Mouse (Mus musculus): ENCODE measurements at regions not wholly inside any gene's neighbourhood (a gene's known extent, or its start where the extent isn't known, plus 50 kb on each side); places are given as distances from the start of the nearest gene placed in this dataset.

DNA sequence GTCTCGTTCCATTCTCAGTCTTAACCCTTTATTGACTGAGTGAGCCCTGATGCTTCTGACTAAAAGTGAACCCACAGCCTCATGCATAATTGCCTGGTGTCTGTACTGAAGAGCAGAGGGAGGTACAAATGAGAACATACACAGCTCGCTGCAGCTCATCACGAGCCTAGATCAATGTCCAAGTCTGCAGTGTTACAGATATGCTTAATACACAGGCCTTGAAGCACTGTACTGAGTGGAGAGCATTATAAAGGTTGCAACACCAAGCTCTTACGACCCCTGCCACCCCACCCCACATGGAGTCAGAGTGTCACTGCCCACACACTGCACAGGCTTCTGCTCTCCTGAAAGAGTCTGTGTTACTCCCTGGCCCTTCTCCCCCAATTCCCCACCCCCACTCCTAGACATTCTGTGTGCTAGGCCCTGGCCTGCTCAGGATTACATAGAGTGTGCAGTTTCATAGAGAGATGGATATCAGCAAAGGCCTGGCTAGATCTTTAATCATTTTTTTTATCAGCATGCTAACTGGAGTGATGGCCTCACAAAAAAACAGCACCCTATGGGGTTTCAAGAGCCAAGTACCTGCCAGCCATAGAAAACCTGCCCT, 108.5 kb upstream of the Gm12830 start:
- Histone ChIP-seq H3K27ac (ENCODE audit: low read length) (no peak overlapping the region), H3K4me3 (ENCODE audit: low read length) (no peak overlapping the region), H3K36me3 (ENCODE audit: insufficient read depth, low read length) (no peaks in the 10 kb centered on the region), H3K9me3 (ENCODE audit: low read length) (peaks cover 5% of the 10 kb centered on the region; the same call in 1 of the 2 replicates), H3K4me2 (replicated peaks; ENCODE audit: low read depth, low read length) (no peak overlapping the region), H3K4me1 (ENCODE audit: insufficient read depth, low read length) (peaks cover 24% of the 10 kb centered on the region), H3K27me3 (ENCODE audit: insufficient read depth, low read length) (peaks cover 3% of the 10 kb centered on the region), H3K9ac (replicated peaks; ENCODE audit: low read length) (no peak overlapping the region)
- 54% methylated on average over 4 of the region's 4 CpGs for WGBS
- no peak for ATAC-seq (ENCODE audit: low FRiP score, low TSS enrichment)

DNA sequence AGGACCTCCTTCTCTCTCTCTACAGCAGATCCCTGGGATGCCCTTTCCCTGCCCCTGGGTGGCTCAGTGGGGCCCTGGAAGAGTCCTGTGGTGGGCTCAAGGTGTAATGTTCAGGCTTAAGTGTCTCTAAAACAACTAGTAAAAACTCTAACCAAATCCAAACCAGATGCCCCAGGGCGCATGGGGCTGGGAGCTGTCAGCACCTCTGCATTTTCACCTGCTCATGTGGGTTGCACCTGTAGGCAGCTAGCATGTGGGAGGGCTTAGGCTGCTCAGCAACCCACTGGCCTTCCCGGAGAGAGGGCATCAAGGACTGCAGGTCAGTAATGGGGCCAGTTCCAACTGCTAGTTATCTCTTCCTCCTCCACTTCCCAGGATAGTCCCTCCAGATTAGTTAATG, 104.8 kb upstream of the Gm12830 start:
- 68% methylated on average over 2 of the region's 2 CpGs for WGBS
- H3K4me1 ChIP-seq (ENCODE audit: insufficient read depth, low read length), result peaks cover 17% of the 10 kb centered on the region
- no peak for ATAC-seq (ENCODE audit: low FRiP score, low TSS enrichment)
- no peak overlapping the region for H3K4me3 ChIP-seq (ENCODE audit: low read length)
- no peak overlapping the region for H3K4me2 ChIP-seq (replicated peaks; ENCODE audit: low read depth, low read length)
- no peaks in the 10 kb centered on the region for H3K27me3 ChIP-seq (ENCODE audit: insufficient read depth, low read length)
- no peak overlapping the region for H3K9ac ChIP-seq (replicated peaks; ENCODE audit: low read length)
- no peak overlapping the region for H3K27ac ChIP-seq (ENCODE audit: low read length)
- H3K9me3 ChIP-seq (ENCODE audit: low read length), result peaks cover 9% of the 10 kb centered on the region; the same call in 1 of the 2 replicates
- no peaks in the 10 kb centered on the region for H3K36me3 ChIP-seq (ENCODE audit: insufficient read depth, low read length)

DNA sequence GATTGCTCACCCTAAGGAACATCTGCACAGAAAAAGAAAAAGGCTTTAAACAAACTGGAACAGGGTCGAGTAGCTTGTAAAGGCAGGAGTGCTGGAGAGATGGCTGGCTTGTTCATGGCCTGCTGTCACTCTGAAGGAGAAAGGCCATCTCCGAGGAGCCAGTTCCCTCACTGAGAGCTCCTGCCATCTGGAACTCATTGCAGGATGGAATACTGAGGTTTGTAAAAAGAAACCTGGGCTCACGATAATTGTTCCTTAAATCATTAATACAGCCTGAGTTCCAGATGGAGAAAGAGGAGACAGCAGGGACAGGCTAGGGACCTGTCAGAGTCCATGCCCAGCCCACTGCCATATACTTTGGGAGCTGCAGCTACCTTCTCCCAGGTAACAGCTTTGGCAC, 100.8 kb upstream of the Gm12830 start:
- Histone ChIP-seq H3K27ac (ENCODE audit: low read length) (no peak overlapping the region), H3K4me1 (ENCODE audit: insufficient read depth, low read length) (peaks cover 8% of the 10 kb centered on the region; the same call in 1 of the 2 replicates), H3K9ac (replicated peaks; ENCODE audit: low read length) (no peak overlapping the region), H3K9me3 (ENCODE audit: low read length) (peaks cover 9% of the 10 kb centered on the region; the same call in 1 of the 2 replicates), H3K4me2 (replicated peaks; ENCODE audit: low read depth, low read length) (no peak overlapping the region), H3K36me3 (ENCODE audit: insufficient read depth, low read length) (no peaks in the 10 kb centered on the region), H3K27me3 (ENCODE audit: insufficient read depth, low read length) (no peaks in the 10 kb centered on the region), H3K4me3 (ENCODE audit: low read length) (no peak overlapping the region)
- no peak for ATAC-seq (ENCODE audit: low FRiP score, low TSS enrichment)
- 30% methylated on average over 3 of the region's 3 CpGs for WGBS

DNA sequence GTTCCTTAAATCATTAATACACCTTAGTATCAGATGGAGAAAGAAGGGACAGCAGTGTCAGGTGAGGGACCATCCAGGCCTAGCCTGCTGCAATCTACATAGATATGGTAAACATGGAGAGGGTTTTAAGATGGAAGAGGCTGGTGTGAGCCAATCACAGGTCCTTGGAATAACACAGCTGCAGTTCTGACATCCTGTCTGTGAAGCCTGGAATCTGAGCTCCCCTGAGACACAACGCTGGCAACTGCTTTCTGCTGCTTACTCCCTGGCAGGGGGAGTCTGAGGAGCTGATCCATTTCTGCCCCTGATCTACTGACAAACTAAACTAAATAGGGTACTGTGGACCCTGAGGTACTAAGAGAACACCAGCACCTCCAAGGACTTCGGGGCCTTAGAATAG, 100.1 kb upstream of the Gm12830 start:
- Histone ChIP-seq H3K4me3 (ENCODE audit: low read length) (no peak overlapping the region), H3K27ac (ENCODE audit: low read length) (no peak overlapping the region), H3K27me3 (ENCODE audit: insufficient read depth, low read length) (no peaks in the 10 kb centered on the region), H3K4me2 (replicated peaks; ENCODE audit: low read depth, low read length) (no peak overlapping the region), H3K9me3 (ENCODE audit: low read length) (peaks cover 9% of the 10 kb centered on the region; the same call in 1 of the 2 replicates), H3K9ac (replicated peaks; ENCODE audit: low read length) (no peak overlapping the region), H3K36me3 (ENCODE audit: insufficient read depth, low read length) (no peaks in the 10 kb centered on the region), H3K4me1 (ENCODE audit: insufficient read depth, low read length) (peaks cover 8% of the 10 kb centered on the region; the same call in 1 of the 2 replicates)
- 38% methylated on average over 2 of the region's 2 CpGs for WGBS
- ATAC-seq (ENCODE audit: low FRiP score, low TSS enrichment), result no peak

DNA sequence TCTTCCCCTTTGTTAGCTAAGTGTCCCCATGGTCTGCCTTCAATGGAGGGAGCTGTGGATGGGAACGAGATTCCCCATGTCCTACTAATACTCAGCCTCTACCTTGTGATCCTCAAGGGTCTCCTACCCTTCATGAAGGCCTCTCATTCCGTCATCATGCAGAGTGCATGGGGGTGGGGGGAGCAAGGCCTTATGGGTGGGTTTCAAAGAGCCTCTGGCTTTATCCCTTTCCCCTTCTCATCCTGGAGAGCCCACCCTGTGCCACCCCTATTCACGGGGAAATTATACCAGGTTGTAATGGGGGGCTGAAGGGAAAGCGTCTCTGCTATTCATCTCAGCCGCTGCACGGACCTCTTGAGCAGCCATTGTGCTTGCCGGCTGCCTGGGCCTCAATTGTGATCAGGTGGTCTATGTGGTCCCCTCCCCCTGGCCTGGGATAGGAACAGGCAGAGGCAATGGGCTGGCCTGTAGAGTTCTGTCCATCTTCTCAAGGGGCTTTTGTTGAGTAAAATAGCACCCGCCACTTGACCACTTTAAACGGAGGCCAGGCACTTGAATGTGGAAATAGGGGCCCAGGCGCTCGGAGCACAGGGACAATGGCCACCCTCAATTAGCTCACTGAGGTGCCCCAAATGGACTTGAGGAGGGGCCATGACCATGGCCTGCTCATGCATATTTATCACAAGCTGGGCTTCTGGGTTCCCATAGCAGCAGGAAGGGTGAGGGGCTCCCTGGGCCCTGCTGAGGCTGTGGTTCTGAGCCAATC, 93.1 kb upstream of the Gm12830 start:
- Histone ChIP-seq H3K9ac (replicated peaks; ENCODE audit: low read length) (no peak overlapping the region), H3K27me3 (ENCODE audit: insufficient read depth, low read length) (no peaks in the 10 kb centered on the region), H3K4me3 (ENCODE audit: low read length) (no peak overlapping the region), H3K27ac (ENCODE audit: low read length) (no peak overlapping the region), H3K4me2 (replicated peaks; ENCODE audit: low read depth, low read length) (no peak overlapping the region), H3K36me3 (ENCODE audit: insufficient read depth, low read length) (no peaks in the 10 kb centered on the region), H3K4me1 (ENCODE audit: insufficient read depth, low read length) (no peaks in the 10 kb centered on the region), H3K9me3 (ENCODE audit: low read length) (no peaks in the 10 kb centered on the region)
- no peak for ATAC-seq (ENCODE audit: low FRiP score, low TSS enrichment)
- 94% methylated on average over 11 of the region's 11 CpGs for WGBS

DNA sequence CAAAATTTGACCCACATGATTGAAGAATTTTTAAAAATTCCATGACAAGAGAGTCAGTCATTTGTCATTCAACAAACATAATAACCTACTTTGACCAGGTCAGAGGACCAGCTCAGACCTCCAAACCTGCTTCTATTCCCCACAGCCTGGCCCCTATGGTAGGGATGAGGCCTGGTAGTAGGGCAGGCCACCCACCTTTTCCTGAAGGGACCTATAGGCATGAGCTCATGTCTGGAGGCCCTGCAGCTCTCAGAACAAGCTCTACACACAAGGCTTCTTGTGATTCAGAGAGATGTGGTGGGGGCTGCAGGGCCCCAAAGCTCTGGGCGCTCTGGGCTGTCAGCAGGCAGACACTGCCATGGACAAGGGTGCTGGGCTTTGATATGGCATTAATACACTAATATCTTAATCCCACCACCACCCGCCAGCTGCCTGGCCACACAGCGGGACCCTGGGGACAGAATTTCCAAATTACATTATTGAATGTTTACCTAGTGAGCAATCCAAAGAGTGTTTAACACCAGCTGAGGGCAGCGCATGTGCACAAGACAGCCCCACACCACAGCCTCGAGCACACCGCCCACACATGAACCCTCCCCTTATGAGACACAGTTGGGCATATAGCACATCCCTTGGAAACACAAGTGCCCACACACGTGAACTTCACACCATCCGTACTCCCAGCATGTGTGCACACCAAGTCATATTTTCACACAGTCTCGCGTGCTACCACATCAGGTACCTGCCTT, 88.1 kb upstream of the Gm12830 start:
- 90% methylated on average over 10 of the region's 10 CpGs for WGBS
- Histone ChIP-seq H3K36me3 (ENCODE audit: insufficient read depth, low read length) (no peaks in the 10 kb centered on the region), H3K9me3 (ENCODE audit: low read length) (no peaks in the 10 kb centered on the region), H3K27ac (ENCODE audit: low read length) (no peak overlapping the region), H3K4me3 (ENCODE audit: low read length) (no peak overlapping the region), H3K4me2 (replicated peaks; ENCODE audit: low read depth, low read length) (no peak overlapping the region), H3K4me1 (ENCODE audit: insufficient read depth, low read length) (peaks cover 2% of the 10 kb centered on the region; the same call in 1 of the 2 replicates), H3K9ac (replicated peaks; ENCODE audit: low read length) (no peak overlapping the region), H3K27me3 (ENCODE audit: insufficient read depth, low read length) (no peaks in the 10 kb centered on the region)
- 0 out of 2 replicates have a peak, but pooled peaks have one; percentile 28 for ATAC-seq (ENCODE audit: low FRiP score, low TSS enrichment)

DNA sequence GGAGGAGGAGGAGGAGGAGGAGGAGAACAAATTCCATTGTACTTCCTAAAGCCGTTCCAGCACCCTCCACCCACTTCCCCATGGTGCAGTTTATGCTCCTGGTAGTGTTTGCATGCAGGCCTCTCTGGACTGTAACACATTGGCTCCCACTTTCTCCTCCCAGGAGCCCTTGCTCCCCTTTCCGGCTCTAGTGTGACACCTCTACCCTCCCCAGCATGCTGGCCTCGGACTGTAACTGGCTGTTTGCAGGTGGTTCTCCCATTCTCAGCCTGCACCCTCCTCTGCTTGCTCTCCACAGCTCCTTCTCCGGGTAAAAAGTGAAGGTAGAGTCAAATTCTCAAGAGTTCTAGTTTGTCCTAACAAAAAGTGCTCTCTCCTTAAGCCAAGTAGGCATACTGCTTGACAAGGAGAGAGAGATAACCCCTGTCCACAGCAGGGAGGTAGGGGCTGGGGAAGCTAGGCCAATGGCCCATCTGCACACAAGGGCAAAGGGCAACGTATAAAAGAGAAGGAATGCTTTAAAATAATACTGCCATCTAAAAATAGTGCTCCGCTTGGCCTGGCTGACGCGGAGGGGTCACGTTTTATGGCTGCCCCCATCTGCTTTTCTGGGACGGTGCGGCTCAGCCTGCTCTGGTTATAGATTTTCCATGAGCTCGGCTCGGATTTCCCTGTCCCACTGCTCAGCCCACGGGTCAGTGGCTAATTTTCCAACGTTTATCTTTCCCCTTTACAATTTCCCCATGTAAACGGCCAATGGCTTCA, 82.4 kb upstream of the Gm12830 start:
- ATAC-seq (ENCODE audit: low FRiP score, low TSS enrichment), result peak; percentile 91
- Histone ChIP-seq H3K4me2 (replicated peaks; ENCODE audit: low read depth, low read length) (no peak overlapping the region), H3K9me3 (ENCODE audit: low read length) (no peaks in the 10 kb centered on the region), H3K36me3 (ENCODE audit: insufficient read depth, low read length) (no peaks in the 10 kb centered on the region), H3K9ac (replicated peaks; ENCODE audit: low read length) (no peak overlapping the region), H3K27ac (ENCODE audit: low read length) (peak overlapping the region; percentile 80), H3K27me3 (ENCODE audit: insufficient read depth, low read length) (no peaks in the 10 kb centered on the region), H3K4me3 (ENCODE audit: low read length) (no peak overlapping the region), H3K4me1 (ENCODE audit: insufficient read depth, low read length) (peaks cover 16% of the 10 kb centered on the region)
- WGBS, result 11% methylated on average over 16 of the region's 16 CpGs

DNA sequence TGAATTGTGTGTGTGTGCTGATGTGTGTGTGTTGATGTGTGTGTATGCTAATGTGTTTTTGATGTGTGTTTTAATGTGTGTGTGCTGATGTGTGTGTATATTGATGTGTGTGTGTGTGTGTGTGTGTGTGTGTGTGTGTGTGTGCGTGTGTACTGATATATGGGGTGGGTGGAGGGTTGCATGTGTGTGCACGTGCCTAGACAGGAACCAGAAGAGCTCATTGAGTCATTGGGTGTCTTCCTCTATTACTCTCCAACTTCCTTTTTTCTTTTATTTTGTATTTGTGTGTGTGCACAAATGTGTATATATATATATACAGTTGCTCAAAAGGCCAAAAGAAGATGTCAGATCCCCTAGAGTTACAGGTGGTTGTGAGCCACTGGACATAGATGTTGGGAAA, 73.4 kb upstream of the Gm12830 start:
- no peak overlapping the region for H3K27ac ChIP-seq (ENCODE audit: low read length)
- no peak overlapping the region for H3K9ac ChIP-seq (replicated peaks; ENCODE audit: low read length)
- H3K4me1 ChIP-seq (ENCODE audit: insufficient read depth, low read length), result no peaks in the 10 kb centered on the region
- ATAC-seq (ENCODE audit: low FRiP score, low TSS enrichment), result no peak
- H3K4me2 ChIP-seq (replicated peaks; ENCODE audit: low read depth, low read length), result no peak overlapping the region
- H3K27me3 ChIP-seq (ENCODE audit: insufficient read depth, low read length), result no peaks in the 10 kb centered on the region
- no peak overlapping the region for H3K4me3 ChIP-seq (ENCODE audit: low read length)
- peaks cover 12% of the 10 kb centered on the region for H3K9me3 ChIP-seq (ENCODE audit: low read length)
- 59% methylated on average over 2 of the region's 2 CpGs for WGBS
- no peaks in the 10 kb centered on the region for H3K36me3 ChIP-seq (ENCODE audit: insufficient read depth, low read length)

DNA sequence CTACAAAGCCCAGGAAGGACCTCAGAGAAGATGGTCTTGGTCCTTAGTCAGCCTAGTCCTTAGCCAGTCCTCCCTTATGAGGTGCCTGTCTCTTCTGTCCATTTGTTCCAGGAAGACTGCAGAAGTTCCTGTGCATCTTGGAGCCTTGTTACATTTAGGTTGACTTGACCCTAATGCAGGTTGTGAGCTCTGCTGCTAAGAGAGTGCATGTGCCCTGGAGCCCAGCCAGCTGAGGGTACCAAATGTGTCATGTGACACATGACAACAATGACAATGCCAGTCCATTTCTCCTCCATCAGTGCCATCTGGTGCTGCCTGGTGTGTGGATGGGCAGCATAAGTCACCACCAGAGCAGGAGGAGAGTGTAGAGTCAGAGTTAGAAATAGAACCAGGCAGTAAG, 61.7 kb upstream of the Gm12830 start:
- no peaks in the 10 kb centered on the region for H3K27me3 ChIP-seq (ENCODE audit: insufficient read depth, low read length)
- no peaks in the 10 kb centered on the region for H3K36me3 ChIP-seq (ENCODE audit: insufficient read depth, low read length)
- no peak overlapping the region for H3K27ac ChIP-seq (ENCODE audit: low read length)
- no peak overlapping the region for H3K9ac ChIP-seq (replicated peaks; ENCODE audit: low read length)
- no peak overlapping the region for H3K4me3 ChIP-seq (ENCODE audit: low read length)
- no peak overlapping the region for H3K4me2 ChIP-seq (replicated peaks; ENCODE audit: low read depth, low read length)
- H3K4me1 ChIP-seq (ENCODE audit: insufficient read depth, low read length), result no peaks in the 10 kb centered on the region
- H3K9me3 ChIP-seq (ENCODE audit: low read length), result no peaks in the 10 kb centered on the region
- ATAC-seq (ENCODE audit: low FRiP score, low TSS enrichment), result no peak

All from kidney, embryonic 16.5 days (tissue).